Mouse (Mus musculus) CD4-positive, CD25-positive, alpha-beta regulatory T cell, adult 2 months (primary cell): Measurements from ENCODE around the gene Polm.
A peak's percentile ranks its signal among the peaks of the same experiment; 100 is the strongest.

Source experiments
- DNase-seq: peaks from one replicate; pipeline ENCODE4 v3.0.0-alpha.2; 2012; ENCODE audit warnings: low read depth, low spot score

Polm gene

GRCm38 (mm10) chr11:5804174-5804573 is 33.6 kb downstream of the Polm start:
- no peak for DNase-seq

GRCm38 (mm10) chr11:5803551-5803981 is 34.2 kb downstream of the Polm start, which contains the start of gene Pgam2:
TSS of gene Pgam2 (minus strand) at chr11:5803733.
- DNase-seq = no peak

- no peak for DNase-seq
Measured at GRCm38 (mm10) chr11:5802457-5803217, 35.2 kb downstream of the Polm start.

- DNase-seq = no peak
Measured at GRCm38 (mm10) chr11:5802005-5802404, 35.8 kb downstream of the Polm start.

GRCm38 (mm10) chr11:5801511-5801910 is 36.3 kb downstream of the Polm start:
- DNase-seq = no peak

- no peak for DNase-seq
Measured at GRCm38 (mm10) chr11:5799621-5800490, 38.0 kb downstream of the Polm start.

GRCm38 (mm10) chr11:5797928-5798327 is 39.9 kb downstream of the Polm start:
- no peak for DNase-seq

GRCm38 (mm10) chr11:5797371-5797770 is 40.4 kb downstream of the Polm start:
- no peak for DNase-seq

- DNase-seq = no peak
Measured at GRCm38 (mm10) chr11:5796939-5797338, 40.9 kb downstream of the Polm start.

GRCm38 (mm10) chr11:5795706-5796105 is 42.1 kb downstream of the Polm start:
- no peak for DNase-seq

GRCm38 (mm10) chr11:5795290-5795689 is 42.5 kb downstream of the Polm start:
- no peak for DNase-seq

GRCm38 (mm10) chr11:5790431-5790830 is 47.4 kb downstream of the Polm start:
- no peak for DNase-seq

GRCm38 (mm10) chr11:5789754-5790333 is 48.0 kb downstream of the Polm start:
- DNase-seq = peak; percentile 21

- peak; percentile 63 for DNase-seq
Measured at GRCm38 (mm10) chr11:5789071-5789753, 48.6 kb downstream of the Polm start.

- DNase-seq = peak; percentile 99
Measured at GRCm38 (mm10) chr11:5788056-5789014, 49.5 kb downstream of the Polm start, which contains the start of gene Dbnl. TSS of gene Dbnl (plus strand) at chr11:5788488.

- no peak for DNase-seq
Measured at GRCm38 (mm10) chr11:5787671-5788055, 50.2 kb downstream of the Polm start.

GRCm38 (mm10) chr11:5785732-5786131 is 52.1 kb downstream of the Polm start:
- no peak for DNase-seq

GRCm38 (mm10) chr11:5782199-5782944 is 55.4 kb downstream of the Polm start:
- peak; percentile 28 for DNase-seq

- DNase-seq = no peak
Measured at GRCm38 (mm10) chr11:5780035-5780499, 57.7 kb downstream of the Polm start.

GRCm38 (mm10) chr11:5778481-5778880 is 59.3 kb downstream of the Polm start:
- peak; percentile 45 for DNase-seq
